Mouse (Mus musculus): ENCODE measurements around the gene Mdfic.

- no peak for TF ChIP-seq MAX (IDR thresholded peaks at IDR 0.05)
- TF ChIP-seq CTCF (IDR thresholded peaks at IDR 0.05; ENCODE audit: control insufficient read depth, insufficient read depth, insufficient read length), result no peak
- no peak for TF ChIP-seq CEBPB (IDR thresholded peaks at IDR 0.05; ENCODE audit: low read depth)
- no peak for TF ChIP-seq USF1 (IDR thresholded peaks at IDR 0.05; ENCODE audit: low read depth)
These were observed at the start of gene Mdfic for GRCm38 (mm10) chr6:15720461-15720817.
